Mouse (Mus musculus): ENCODE results near the gene Rptor.

- TF ChIP-seq CTCF (IDR thresholded peaks at IDR 0.05; ENCODE audit: extremely low read depth, insufficient read depth, low read length) (no peak), POLR2A (IDR thresholded peaks at IDR 0.05; ENCODE audit: extremely low read depth, insufficient read depth, low read length) (no peak)
Measured at GRCm38 (mm10) chr11:119894634-119895033, 291.9 kb downstream of the Rptor start.
